Mouse (Mus musculus): ENCODE results near the gene Zkscan1.

GRCm38 (mm10) chr5:138118041-138118440, 33.2 kb downstream of the Zkscan1 start:
- TF ChIP-seq MAFK (IDR thresholded peaks at IDR 0.05; ENCODE audit: insufficient read depth, low read depth, low read length) (no peak), ZNF384 (IDR thresholded peaks at IDR 0.05; ENCODE audit: low read depth, low read length) (no peak), HCFC1 (IDR thresholded peaks at IDR 0.05; ENCODE audit: borderline replicate concordance, insufficient read depth, low read length) (no peak), CHD2 (IDR thresholded peaks at IDR 0.05; ENCODE audit: low read depth, low read length) (no peak)
